Mouse (Mus musculus): Measurements from ENCODE around the gene Il12a.

DNA sequence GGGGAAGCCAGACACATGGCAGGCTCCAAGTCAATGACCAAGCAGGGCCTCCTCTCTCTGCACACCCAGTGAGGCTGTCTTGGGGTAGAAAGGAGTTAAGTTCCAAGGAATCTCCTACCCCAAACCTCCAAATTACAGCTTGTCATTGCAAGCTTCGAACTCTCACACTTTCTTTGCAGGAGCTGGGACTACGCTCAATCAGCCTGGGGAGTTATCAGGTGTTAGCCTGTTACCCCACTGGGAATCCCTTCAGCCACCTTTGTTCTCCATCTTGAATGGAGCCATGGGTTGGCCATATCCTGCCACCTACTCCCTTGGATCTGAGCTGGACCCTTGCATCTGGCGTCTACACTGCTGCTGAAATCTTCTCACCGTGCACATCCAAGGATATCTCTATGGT lies at the start of gene Il12a:
- TF ChIP-seq CTCF (IDR thresholded peaks at IDR 0.05; ENCODE audit: insufficient read depth, low read length) = no peak
- TF ChIP-seq POLR2A (IDR thresholded peaks at IDR 0.05; ENCODE audit: borderline replicate concordance, extremely low read depth, low read depth, low read length) = no peak

All from lung, adult 2 months (tissue).